Mouse (Mus musculus) CH12.LX (cell line): ENCODE measurements around the gene Lypd6b. TPM values are rescaled to one million over a fixed set of nuclear protein-coding genes. Genes with fewer than 3 reads are reported as not detected.

ENCODE experiments used
- DNase-seq: peaks from one replicate; pipeline ENCODE4 v3.0.0-alpha.2; 2013; ENCODE audit errors: extremely low read depth
- H3K27ac ChIP-seq: 2 replicates; pipeline ENCODE4 v1.5.1; 2012; ENCODE audit warnings: low read depth, mild to moderate bottlenecking, control low read depth, moderate library complexity; ENCODE audit not compliant: insufficient read depth
- H3K27me3 ChIP-seq: replicated peaks from 2 replicates; pipeline ENCODE3; 2012; ENCODE audit warnings: inconsistent platforms
- H3K36me3 ChIP-seq, 2 experiments: replicated peaks in 1 of 2; 2 replicates each; pipeline versions ENCODE3 to v1.6.1; 2012; ENCODE audit warnings: inconsistent platforms in 1 of 2, low read length in 1 of 2, mild to moderate bottlenecking in 1 of 2, mixed read lengths in 1 of 2, moderate library complexity in 1 of 2; ENCODE audit not compliant: control insufficient read depth in 1 of 2, insufficient read depth in 1 of 2
- H3K4me1 ChIP-seq, 2 experiments: 2 replicates each; pipeline ENCODE4 v1.6.1; 2012; ENCODE audit warnings: inconsistent platforms in 1 of 2, moderate library complexity in 1 of 2; ENCODE audit not compliant: insufficient read depth in 2 of 2, control insufficient read depth in 1 of 2
- H3K4me2 ChIP-seq: 2 replicates; pipeline ENCODE4 v1.6.1; 2012; ENCODE audit warnings: low read depth, mild to moderate bottlenecking, control low read depth; ENCODE audit not compliant: poor library complexity, insufficient read depth, severe bottlenecking
- H3K4me3 ChIP-seq, 3 experiments: fragments of 150-350 bp in 1 of 3; sonication (generic) in 1 of 3; replicated peaks in 1 of 3; 2 replicates each; pipeline versions ENCODE3 to v1.5.1; 2011 to 2012; ENCODE audit warnings: low read depth in 2 of 3, low read length in 2 of 3, mild to moderate bottlenecking in 2 of 3, moderate library complexity in 2 of 3, control low read depth in 1 of 3, improper control_type of control experiment in 1 of 3, inconsistent platforms in 1 of 3, mixed read lengths in 1 of 3; ENCODE audit not compliant: poor library complexity in 1 of 3
- H3K79me2 ChIP-seq: replicated peaks from 2 replicates; pipeline ENCODE4 v1.6.1; 2012; ENCODE audit warnings: mild to moderate bottlenecking, moderate library complexity; ENCODE audit not compliant: control insufficient read depth, poor library complexity, insufficient read depth, severe bottlenecking; ENCODE audit errors: extremely low read depth
- H3K9ac ChIP-seq: 2 replicates; pipeline ENCODE4 v1.6.1; 2012; ENCODE audit warnings: low read depth, mild to moderate bottlenecking, control low read depth, moderate library complexity; ENCODE audit not compliant: insufficient read depth
- H3K9me3 ChIP-seq: replicated peaks from 2 replicates; pipeline ENCODE3; 2012; ENCODE audit warnings: low read length, inconsistent platforms, mixed read lengths
- CHD1 ChIP-seq: IDR thresholded peaks from 2 replicates; pipeline ENCODE4 v1.6.1; 2012; ENCODE audit warnings: low read depth, low read length, improper control_type of control experiment, inconsistent platforms
- CTCF ChIP-seq, 2 experiments: IDR thresholded peaks in 1 of 2; conservative IDR thresholded peaks in 1 of 2; 2 replicates each; pipeline ENCODE4 v1.5.1; 2011 to 2012; ENCODE audit warnings: low read depth in 2 of 2, low read length in 2 of 2, improper control_type of control experiment in 1 of 2, inconsistent platforms in 1 of 2, mild to moderate bottlenecking in 1 of 2, moderate library complexity in 1 of 2
- E2F4 ChIP-seq: IDR thresholded peaks from 2 replicates; pipeline ENCODE4 v1.6.1; 2011; ENCODE audit warnings: low read depth, low read length, improper control_type of control experiment; ENCODE audit not compliant: insufficient replicate concordance
- ELF1 ChIP-seq: IDR thresholded peaks from 2 replicates; pipeline ENCODE4 v1.6.1; 2014; ENCODE audit warnings: low read depth, mild to moderate bottlenecking, inconsistent platforms, low read length, improper control_type of control experiment
- GABPA ChIP-seq: IDR thresholded peaks from 2 replicates; pipeline ENCODE4 v1.6.1; 2012; ENCODE audit warnings: low read depth, low read length, improper control_type of control experiment, inconsistent platforms; ENCODE audit not compliant: insufficient replicate concordance
- HCFC1 ChIP-seq: IDR thresholded peaks from 2 replicates; pipeline ENCODE4 v1.6.1; 2012; ENCODE audit warnings: low read depth, mild to moderate bottlenecking, inconsistent platforms, low read length, improper control_type of control experiment
- JUN ChIP-seq: IDR thresholded peaks from 2 replicates; pipeline ENCODE4 v1.6.1; 2011; ENCODE audit warnings: low read depth, mild to moderate bottlenecking, low read length, improper control_type of control experiment, moderate library complexity; ENCODE audit not compliant: insufficient read depth
- JUND ChIP-seq: conservative IDR thresholded peaks from 2 replicates; pipeline ENCODE4 v1.6.1; 2011; ENCODE audit warnings: low read depth, low read length, improper control_type of control experiment
- KAT2A ChIP-seq: IDR thresholded peaks from 2 replicates; pipeline ENCODE4 v1.6.1; 2012; ENCODE audit warnings: low read length, improper control_type of control experiment, inconsistent platforms; ENCODE audit not compliant: insufficient replicate concordance
- MAX ChIP-seq: IDR thresholded peaks from 2 replicates; pipeline ENCODE4 v1.6.1; 2011; ENCODE audit warnings: low read length, improper control_type of control experiment
- MXI1 ChIP-seq: IDR thresholded peaks from 2 replicates; pipeline ENCODE4 v1.6.1; 2011; ENCODE audit warnings: mild to moderate bottlenecking, low read depth, low read length, improper control_type of control experiment
- NELFE ChIP-seq: IDR thresholded peaks from 2 replicates; pipeline ENCODE4 v1.6.1; 2011; ENCODE audit warnings: low read depth, low read length, improper control_type of control experiment
- NRF1 ChIP-seq: IDR thresholded peaks from 2 replicates; pipeline ENCODE4 v1.6.1; 2014; ENCODE audit warnings: low read depth, mild to moderate bottlenecking, inconsistent platforms, low read length, improper control_type of control experiment, moderate library complexity
- SMC3 ChIP-seq: IDR thresholded peaks from 2 replicates; pipeline ENCODE4 v1.6.1; 2011; ENCODE audit warnings: low read depth, low read length, improper control_type of control experiment
- UBTF ChIP-seq: IDR thresholded peaks from 2 replicates; pipeline ENCODE4 v1.6.1; 2012; ENCODE audit warnings: low read depth, mild to moderate bottlenecking, inconsistent platforms, low read length, improper control_type of control experiment, moderate library complexity
- ZC3H11A ChIP-seq: IDR thresholded peaks from 2 replicates; pipeline ENCODE4 v1.6.1; 2012; ENCODE audit warnings: low read depth, mild to moderate bottlenecking, inconsistent platforms, low read length, improper control_type of control experiment
- dilution Hi-C: fragments of 300-500 bp; cut with MboI; formaldehyde crosslinking; loops from 2 replicates; pipeline ENCODE4 v1.14.3; 2020; ENCODE audit warnings: low sequenced_read_pairs; ENCODE audit not compliant: extremely low pct_unique_long_range_greater_than_20kb, extremely low pct_ligation_motif_present
- in situ Hi-C: fragments of 300-500 bp; cut with MboI; formaldehyde crosslinking; loops from 3 replicates; pipeline ENCODE4 v1.14.3; 2019; ENCODE audit warnings: low sequenced_read_pairs, low pct_ligation_motif_present, low pct_unique_long_range_greater_than_20kb, mixed read lengths
- polyA plus RNA-seq: library from polyadenylated mRNA; unstranded; fragments of >175 nt; gene quantifications from 2 replicates; pipeline ENCODE4 v1.2.1, GENCODE M21; 2012; ENCODE audit warnings: low read depth; ENCODE audit not compliant: insufficient read length
- total RNA-seq, 2 experiments: library from RNA; depleted of rRNA; stranded (reverse); fragments of 300-350 nt in 1 of 2; fragments of >200 nt in 1 of 2; gene quantifications; 2 replicates each; pipeline ENCODE4 v1.2.3; 2012 to 2014

The Lypd6b gene
- total and polyA plus RNA-seq, 3 experiments: 0.15 to 1.4 TPM; not detected in 1

DNA sequence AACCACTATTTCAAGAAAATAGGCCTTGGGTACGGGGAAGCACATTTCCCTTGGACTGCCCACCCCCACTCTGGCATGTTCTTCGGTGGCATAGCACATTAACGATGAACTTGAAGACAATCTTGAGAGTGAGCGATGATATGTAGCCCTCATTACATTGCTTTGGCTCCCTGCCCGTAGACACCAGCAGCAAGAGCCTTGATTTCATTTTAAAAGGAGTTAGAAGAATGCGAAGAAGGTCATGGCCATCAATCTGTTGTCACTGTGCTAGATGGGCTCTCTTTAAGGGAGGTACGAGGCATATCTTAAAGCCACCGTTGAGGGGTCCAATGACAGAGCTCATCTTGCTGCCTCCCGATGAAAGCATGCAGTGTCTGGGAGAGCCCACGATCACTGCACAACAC, 68.7 kb downstream of the Lypd6b start:
- H3K79me2 ChIP-seq: no peaks in the 10 kb centered on the region
- no peak overlapping the region for H3K4me2 ChIP-seq
- H3K36me3 ChIP-seq: no peaks in the 10 kb centered on the region
- dilution Hi-C loops (no loop called here), in situ Hi-C loops (no loop called here)
- DNase-seq: no peak
- no peaks in the 10 kb centered on the region for H3K9me3 ChIP-seq
- no peak overlapping the region for H3K4me3 ChIP-seq
- no peak overlapping the region for H3K9ac ChIP-seq
- peaks cover 0 to 6% of the 10 kb centered on the region in 2 experiments; a peak in 1 of 4 replicates for H3K4me1 ChIP-seq
- no peak overlapping the region for H3K27ac ChIP-seq
- H3K27me3 ChIP-seq: no peaks in the 10 kb centered on the region
- TF ChIP-seq NELFE: no peak
- TF ChIP-seq E2F4: no peak
- TF ChIP-seq JUN: no peak
- no peak for TF ChIP-seq KAT2A
- no peak for TF ChIP-seq JUND
- TF ChIP-seq UBTF: no peak
- no peak for TF ChIP-seq CHD1
- no peak for TF ChIP-seq NRF1

DNA sequence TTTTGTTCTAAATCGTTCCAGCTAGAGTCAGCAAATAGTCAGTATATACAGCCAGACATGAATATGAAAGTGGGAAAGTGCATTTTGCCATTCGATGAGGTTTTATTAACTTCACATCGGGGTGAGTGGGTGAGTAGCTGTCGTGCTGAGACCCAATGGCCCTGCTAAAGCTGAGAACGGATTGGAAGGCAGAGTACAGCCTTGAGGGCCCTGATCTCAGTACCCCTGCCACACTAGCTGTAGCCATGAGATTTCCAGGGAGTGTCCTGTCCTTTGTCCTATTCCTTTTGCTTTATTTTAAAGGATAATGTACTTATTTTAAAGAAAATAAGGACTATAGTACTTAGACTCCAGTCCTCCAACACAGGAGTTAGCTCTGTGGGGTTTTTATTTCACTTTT, 69.1 kb downstream of the Lypd6b start:
- Histone ChIP-seq H3K4me3 (no peak overlapping the region), H3K4me1 (peaks cover 0 to 4% of the 10 kb centered on the region in 2 experiments; a peak in 1 of 4 replicates), H3K36me3 (no peaks in the 10 kb centered on the region), H3K9me3 (no peaks in the 10 kb centered on the region), H3K79me2 (no peaks in the 10 kb centered on the region), H3K9ac (no peak overlapping the region), H3K27ac (no peak overlapping the region), H3K27me3 (no peaks in the 10 kb centered on the region), H3K4me2 (no peak overlapping the region)
- DNase-seq: no peak
- dilution Hi-C loops (no loop called here), in situ Hi-C loops (no loop called here)
- TF ChIP-seq GABPA (no peak), JUND (no peak), UBTF (no peak), MAX (no peak), ZC3H11A (no peak), HCFC1 (no peak), CTCF (conservative IDR thresholded peaks at IDR 0.05 in 1 of 2, IDR thresholded peaks at IDR 0.05 in 1 of 2; ENCODE audit: low read depth in 2 of 2, low read length in 2 of 2) (no peak), SMC3 (no peak), KAT2A (no peak), ELF1 (no peak), MXI1 (no peak)
